Mouse (Mus musculus) small intestine, adult 2 months (tissue): Measurements from ENCODE around the gene Catsper2. TPM values are rescaled to one million over a fixed set of nuclear protein-coding genes. Genes with fewer than 3 reads are reported as not detected.
A peak's percentile ranks its signal among the peaks of the same experiment; 100 is the strongest.

Experiments
- H3K27ac ChIP-seq: fragments of 200-500 bp; 2 replicates; pipeline ENCODE4 v1.5.1; 2012; ENCODE audit warnings: low read depth, low read length, control low read depth, inconsistent platforms; ENCODE audit not compliant: insufficient read depth
- H3K27me3 ChIP-seq: fragments of 200-500 bp; 2 replicates; pipeline ENCODE4 v1.6.1; 2012; ENCODE audit warnings: mild to moderate bottlenecking, moderate library complexity, low read length, inconsistent platforms; ENCODE audit not compliant: control insufficient read depth, insufficient read depth
- H3K36me3 ChIP-seq: fragments of 200-500 bp; 2 replicates; pipeline ENCODE4 v1.6.1; 2012; ENCODE audit warnings: mild to moderate bottlenecking, low read length, control low read depth, inconsistent platforms; ENCODE audit not compliant: control insufficient read depth, insufficient read depth
- H3K4me1 ChIP-seq: fragments of 200-500 bp; 2 replicates; pipeline ENCODE4 v1.6.1; 2012; ENCODE audit warnings: low read length, inconsistent platforms, mixed read lengths; ENCODE audit not compliant: control insufficient read depth, insufficient read depth, insufficient read length
- H3K4me3 ChIP-seq: fragments of 200-500 bp; 2 replicates; pipeline ENCODE4 v1.5.1; 2012; ENCODE audit warnings: low read depth, mild to moderate bottlenecking, control low read depth, inconsistent platforms, low read length, moderate library complexity
- CTCF ChIP-seq: fragments of 200-500 bp; IDR thresholded peaks from 2 replicates; pipeline ENCODE4 v1.5.1; 2012; ENCODE audit warnings: low read depth, mild to moderate bottlenecking, control low read depth, inconsistent platforms, low read length, moderate library complexity, mixed read lengths; ENCODE audit not compliant: insufficient replicate concordance, insufficient read length; ENCODE audit errors: extremely low read depth
- POLR2A ChIP-seq: fragments of 200-500 bp; IDR thresholded peaks from 2 replicates; pipeline ENCODE4 v1.6.1; 2012; ENCODE audit warnings: low read depth, mild to moderate bottlenecking, control low read depth, inconsistent platforms, low read length, moderate library complexity
- WGBS: fragments of 180-500 bp; shearing (Covaris S2); methylation state at CpG from one replicate; pipeline ENCODE4 v1.1.7; 2018; 5-methylcytosine and 5-hydroxymethylcytosine counted together
- polyA plus RNA-seq: library from polyadenylated mRNA; depleted of rRNA; stranded (reverse); fragments of >200 nt; gene quantifications from 2 replicates; pipeline ENCODE4 v1.2.3, GENCODE M21; 2012

Gene Catsper2
- polyA plus RNA-seq, 1 experiment = 0.80 TPM

DNA sequence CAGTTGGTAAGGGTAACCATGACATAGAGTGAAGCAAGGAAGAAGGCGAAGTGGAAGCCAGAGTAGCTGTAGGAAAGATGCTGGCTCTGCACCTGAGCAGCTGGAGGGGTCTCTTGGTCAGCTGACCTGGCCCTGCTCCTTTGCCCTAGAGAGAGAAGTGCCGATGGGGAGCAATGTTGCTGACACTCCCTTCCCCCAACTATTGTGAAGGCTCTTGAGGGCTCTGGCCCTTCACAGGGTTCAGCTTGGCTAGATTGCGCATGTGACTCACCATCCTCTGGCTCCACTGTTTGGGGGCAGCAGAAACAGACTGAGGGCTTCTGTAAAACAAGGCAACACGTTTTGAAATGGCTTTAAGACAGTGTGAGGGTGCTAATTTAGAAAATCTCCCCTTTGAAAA, 38.8 kb upstream of the Catsper2 start:
- Histone ChIP-seq H3K27ac (no peak overlapping the region), H3K4me3 (no peak overlapping the region), H3K4me1 (peaks cover 8% of the 10 kb centered on the region; the same call in 1 of the 2 replicates), H3K36me3 (peaks cover 26% of the 10 kb centered on the region), H3K27me3 (no peaks in the 10 kb centered on the region)
- TF ChIP-seq CTCF (no peak), POLR2A (no peak)
- WGBS = 77% methylated on average over 4 of the region's 4 CpGs

DNA sequence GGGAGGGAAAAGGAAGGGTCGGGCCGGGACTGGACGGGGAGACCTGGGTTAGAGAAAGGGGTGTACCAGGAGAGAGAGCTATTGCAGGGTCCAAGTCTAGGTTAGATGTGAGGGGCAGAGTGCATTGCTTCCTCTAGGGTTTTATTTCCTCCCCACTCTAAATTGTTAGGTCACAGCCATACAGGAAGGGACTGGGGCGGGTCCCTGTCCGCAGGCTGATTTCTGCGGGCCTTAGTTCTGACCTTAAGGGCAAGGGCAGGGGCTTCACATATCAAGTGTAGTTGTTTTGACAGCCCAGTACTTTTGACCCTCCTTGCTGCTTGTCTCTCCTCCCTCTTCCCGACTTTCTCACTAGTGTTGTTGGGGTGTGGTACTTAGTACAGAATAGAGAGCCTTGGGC, 36.5 kb upstream of the Catsper2 start:
- 1% methylated on average over 7 of the region's 7 CpGs for WGBS
- Histone ChIP-seq H3K4me1 (peaks cover 8% of the 10 kb centered on the region; the same call in 1 of the 2 replicates), H3K36me3 (peaks cover 26% of the 10 kb centered on the region), H3K4me3 (peak overlapping the region; percentile 99), H3K27me3 (no peaks in the 10 kb centered on the region), H3K27ac (peak overlapping the region; percentile 93)
- TF ChIP-seq POLR2A (no peak; the same call in 1 of the 2 replicates), CTCF (no peak)

DNA sequence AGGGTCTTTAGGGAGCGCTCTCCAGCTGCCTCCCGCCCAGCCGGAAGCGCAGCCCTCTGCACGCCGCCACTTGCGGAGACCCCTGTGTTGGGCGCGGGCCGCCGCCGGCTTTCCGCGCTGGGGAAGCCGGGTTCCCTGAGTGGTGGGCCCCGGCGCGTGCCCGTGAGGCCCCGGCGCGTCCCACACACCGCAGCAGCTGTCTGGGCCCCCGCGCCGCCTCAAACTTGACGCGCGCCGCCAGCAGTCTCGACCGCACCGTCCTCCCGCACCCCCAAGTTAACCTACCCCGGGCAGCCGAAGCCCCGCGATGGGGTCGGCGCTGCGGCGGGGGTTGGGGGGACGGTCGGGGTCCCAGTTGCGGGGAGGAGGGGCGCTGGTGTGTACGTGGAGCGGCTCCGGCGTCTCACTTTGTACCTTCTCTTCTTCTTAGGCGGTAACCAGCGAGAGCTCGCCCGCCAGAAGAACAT, 36.0 kb upstream of the Catsper2 start:
- H3K27ac ChIP-seq = peak overlapping the region; percentile 93
- TF ChIP-seq POLR2A = no peak
- TF ChIP-seq CTCF = no peak
- under 1% methylated on average over 54 of the region's 54 CpGs for WGBS
- H3K36me3 ChIP-seq = peaks cover 26% of the 10 kb centered on the region
- peak overlapping the region; percentile 99 for H3K4me3 ChIP-seq
- H3K27me3 ChIP-seq = no peaks in the 10 kb centered on the region
- H3K4me1 ChIP-seq = peaks cover 8% of the 10 kb centered on the region; the same call in 1 of the 2 replicates

DNA sequence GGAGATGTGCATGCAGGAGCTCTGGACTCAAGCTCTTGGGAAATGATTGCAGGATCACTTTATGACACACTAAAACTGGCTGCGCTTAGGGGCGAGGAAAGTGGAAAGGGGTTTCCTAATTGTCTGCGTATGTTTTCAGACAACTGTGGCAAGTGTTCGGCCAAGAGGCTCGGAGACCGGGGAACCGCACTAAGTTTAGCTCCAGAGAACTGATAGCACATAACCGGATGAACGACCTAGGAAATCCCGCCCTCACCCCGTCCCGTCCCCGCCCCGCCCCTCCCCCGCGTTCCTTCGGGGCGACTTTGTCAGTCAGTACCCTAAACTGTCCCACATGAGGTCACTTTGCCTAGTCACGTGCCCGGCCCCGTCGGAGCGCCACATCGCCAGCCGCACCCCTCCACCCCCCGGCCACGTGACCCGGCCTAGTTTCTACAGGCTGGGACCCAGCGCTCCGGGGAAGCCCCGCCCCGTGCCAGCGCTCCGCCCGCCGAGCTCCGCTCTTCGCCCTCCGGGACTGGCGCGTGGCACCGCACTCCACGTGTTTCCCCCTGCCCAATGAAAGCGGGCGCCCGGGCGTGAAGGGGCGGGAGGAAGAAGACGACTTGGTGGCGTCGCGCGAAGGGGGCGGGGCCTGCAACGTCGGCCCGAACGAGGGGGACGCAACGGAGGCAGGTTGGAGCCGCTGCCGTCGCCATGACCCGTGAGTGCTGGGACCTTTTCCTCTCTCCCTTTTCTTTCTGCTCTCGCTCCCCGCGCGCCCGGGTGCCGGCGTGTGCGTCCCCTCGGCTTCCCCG, 35.3 kb upstream of the Catsper2 start, which contains the start of gene Serf2:
Serf2 (plus strand) TSS at position 457 of the 797 bp plus-strand sequence.
- peaks cover 24% of the 10 kb centered on the region for H3K36me3 ChIP-seq
- 1% methylated on average over 74 of the region's 74 CpGs for WGBS

DNA sequence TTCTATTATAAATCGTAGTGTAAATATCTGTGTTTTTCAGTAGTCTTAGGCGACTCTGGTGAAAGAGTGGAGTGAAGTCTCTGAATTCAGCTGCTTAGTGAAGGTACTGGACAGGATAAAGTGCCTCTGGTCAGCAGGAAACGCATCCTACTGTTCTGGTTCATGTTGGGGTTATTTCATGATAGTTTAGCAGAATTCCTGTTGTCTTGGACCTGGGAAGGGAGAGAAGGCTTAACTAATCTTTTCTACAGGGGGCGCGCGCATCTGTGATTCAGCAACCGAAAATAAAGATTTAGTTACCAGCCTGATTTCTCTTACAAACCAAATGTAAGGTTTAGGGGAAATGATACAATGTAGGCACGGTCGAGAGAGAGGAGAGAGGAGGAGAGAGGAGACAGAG, 34.5 kb upstream of the Catsper2 start:
- TF ChIP-seq POLR2A = no peak
- TF ChIP-seq CTCF = no peak
- Histone ChIP-seq H3K27me3 (no peaks in the 10 kb centered on the region), H3K4me1 (peaks cover 8% of the 10 kb centered on the region; the same call in 1 of the 2 replicates), H3K4me3 (no peak overlapping the region), H3K27ac (peak overlapping the region; percentile 96), H3K36me3 (peaks cover 19% of the 10 kb centered on the region)
- 11% methylated on average over 9 of the region's 9 CpGs for WGBS

More for the DNA sequence above, 35.3 kb upstream of the Catsper2 start, which contains the start of gene Serf2:
- Histone ChIP-seq H3K4me1 (peaks cover 8% of the 10 kb centered on the region; the same call in 1 of the 2 replicates), H3K4me3 (peak within 1 kb of the TSS; percentile 99), H3K27me3 (no peaks in the 10 kb centered on the region), H3K27ac (peak within 1 kb of the TSS; percentile 96)
- TF ChIP-seq POLR2A (peak; percentile 95), CTCF (no peak)

DNA sequence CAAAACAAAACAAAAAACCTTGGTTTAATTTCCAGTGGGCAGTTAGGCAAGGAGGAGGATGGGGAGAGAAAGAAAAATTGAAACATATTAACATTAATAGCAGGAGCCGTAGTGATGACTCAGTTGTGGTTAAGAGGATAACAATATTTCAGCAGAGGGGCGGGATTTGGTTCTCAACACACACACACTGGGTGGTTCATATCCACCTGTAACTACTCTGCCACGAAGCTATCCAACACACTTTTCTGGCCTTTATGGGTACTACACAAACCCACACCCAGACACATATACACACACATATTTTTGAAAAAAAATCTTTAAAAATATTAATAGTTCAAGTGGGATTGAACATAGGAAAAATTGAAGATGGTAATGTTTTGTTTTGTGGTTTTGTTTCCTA, 33.4 kb upstream of the Catsper2 start:
- Histone ChIP-seq H3K27me3 (no peaks in the 10 kb centered on the region), H3K4me1 (peaks cover 11% of the 10 kb centered on the region; the same call in 1 of the 2 replicates), H3K36me3 (peaks cover 9% of the 10 kb centered on the region), H3K4me3 (no peak overlapping the region), H3K27ac (no peak overlapping the region)
- no peak for TF ChIP-seq CTCF
- TF ChIP-seq POLR2A = no peak
- 67% methylated on average over 3 of the region's 3 CpGs for WGBS

DNA sequence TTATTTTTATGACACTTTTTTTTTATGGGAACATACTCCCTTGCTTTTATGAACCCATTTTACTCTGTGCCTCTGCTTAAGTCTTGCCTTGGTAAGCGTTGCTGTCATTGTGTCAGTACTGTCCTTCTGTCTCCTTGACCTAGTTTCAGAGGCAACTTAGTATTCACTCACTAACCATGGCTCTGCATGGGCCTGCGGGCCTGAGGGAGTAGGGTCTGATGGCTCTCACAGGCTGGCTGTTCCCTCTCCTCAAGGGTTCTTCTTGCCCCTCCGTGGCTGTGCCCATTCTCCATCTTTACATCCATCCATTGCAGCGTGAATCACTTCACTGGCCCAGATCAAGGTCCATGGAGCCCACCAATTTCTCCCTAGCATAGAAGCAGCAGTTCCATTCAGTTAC, 32.9 kb upstream of the Catsper2 start:
- peaks cover 7% of the 10 kb centered on the region for H3K36me3 ChIP-seq
- H3K4me1 ChIP-seq = peaks cover 13% of the 10 kb centered on the region; the same call in 1 of the 2 replicates
- H3K27me3 ChIP-seq = no peaks in the 10 kb centered on the region
- H3K27ac ChIP-seq = no peak overlapping the region
- WGBS = 89% methylated on average over 4 of the region's 4 CpGs
- TF ChIP-seq CTCF (no peak), POLR2A (no peak)
- no peak overlapping the region for H3K4me3 ChIP-seq
